Mouse (Mus musculus) C2C12 (cell line): ENCODE measurements around the gene Gm17657.

Experiments
- CTCF ChIP-seq: IDR thresholded peaks from one replicate; pipeline ENCODE4 v1.5.1; 2011; ENCODE audit not compliant: control insufficient read depth, insufficient read depth, insufficient read length
- MYOG ChIP-seq: IDR thresholded peaks from one replicate; pipeline ENCODE4 v1.6.1; 2011; ENCODE audit not compliant: control insufficient read depth, insufficient read length; ENCODE audit errors: extremely low read depth
- USF1 ChIP-seq: IDR thresholded peaks from one replicate; pipeline ENCODE4 v1.6.1; 2011; ENCODE audit warnings: low read depth, mild to moderate bottlenecking, control low read depth, moderate library complexity

GRCm38 (mm10) chr17:29568435-29568834, 19.0 kb upstream of the Gm17657 start:
- TF ChIP-seq USF1 (no peak), CTCF (no peak), MYOG (no peak)
